Mouse (Mus musculus) neural tube, embryonic 12.5 days (tissue): ENCODE data around the gene Lonp2. TPM values are rescaled to one million over a fixed set of nuclear protein-coding genes. Genes with fewer than 3 reads are reported as not detected.

ENCODE experiments used
- ATAC-seq: fragments of 200-750 bp; cut with Nextera tagmentation; 2 replicates; pipeline ENCODE4 v1.8.0; 2017; ENCODE audit warnings: low read depth, mild to moderate bottlenecking, moderate TSS enrichment, moderate library complexity; ENCODE audit not compliant: low FRiP score
- H3K27ac ChIP-seq: fragments of 300-500 bp; sonication (generic); 2 replicates; pipeline ENCODE4 v1.5.1; 2016
- H3K27me3 ChIP-seq: fragments of 300-500 bp; sonication (generic); replicated peaks from 2 replicates; pipeline ENCODE4 v1.6.1; 2016; ENCODE audit warnings: mild to moderate bottlenecking
- H3K36me3 ChIP-seq: fragments of 300-500 bp; sonication (generic); 2 replicates; pipeline ENCODE4 v1.6.1; 2016; ENCODE audit warnings: mild to moderate bottlenecking
- H3K4me1 ChIP-seq: fragments of 300-500 bp; sonication (generic); 2 replicates; pipeline ENCODE4 v1.6.1; 2016
- H3K4me2 ChIP-seq: fragments of 300-500 bp; sonication (generic); replicated peaks from 2 replicates; pipeline ENCODE4 v1.6.1; 2016; ENCODE audit warnings: mild to moderate bottlenecking
- H3K4me3 ChIP-seq: fragments of 300-500 bp; sonication (generic); 2 replicates; pipeline ENCODE4 v1.5.1; 2016
- H3K9ac ChIP-seq: fragments of 300-500 bp; sonication (generic); 2 replicates; pipeline ENCODE4 v1.6.1; 2016; ENCODE audit warnings: mild to moderate bottlenecking
- H3K9me3 ChIP-seq: fragments of 300-500 bp; sonication (generic); 2 replicates; pipeline ENCODE4 v1.6.1; 2016; ENCODE audit warnings: mild to moderate bottlenecking
- WGBS: fragments of 180-500 bp; shearing (Covaris S2); methylation state at CpG from one replicate; pipeline ENCODE4 v1.1.7; 2016; 5-methylcytosine and 5-hydroxymethylcytosine counted together
- polyA plus RNA-seq: library from polyadenylated mRNA; unstranded; fragments of >200 nt; fragmentation: Nextera tagmentation; extraction: Ambion mirVana; gene quantifications from 2 replicates; pipeline ENCODE4 v1.2.1, GENCODE M21; 2016

Lonp2 gene
- polyA plus RNA-seq, 1 experiment from 2014 or later: 93.1 TPM

GRCm38 (mm10) chr8:86594159-86594796, 29.6 kb upstream of the Lonp2 start:
- H3K4me2 ChIP-seq: no peak overlapping the region
- no peaks in the 10 kb centered on the region for H3K36me3 ChIP-seq
- no peaks in the 10 kb centered on the region for H3K9me3 ChIP-seq
- H3K4me1 ChIP-seq: no peaks in the 10 kb centered on the region
- WGBS: 83% methylated on average over 3 of the region's 3 CpGs
- no peak overlapping the region for H3K4me3 ChIP-seq
- no peak overlapping the region for H3K27ac ChIP-seq
- no peak for ATAC-seq
- no peaks in the 10 kb centered on the region; the same call in 1 of the 2 replicates for H3K27me3 ChIP-seq
- H3K9ac ChIP-seq: no peak overlapping the region

GRCm38 (mm10) chr8:86595671-86596070, 28.2 kb upstream of the Lonp2 start:
- WGBS: 86% methylated on average over 5 of the region's 5 CpGs
- no peak overlapping the region for H3K4me2 ChIP-seq
- no peak overlapping the region for H3K4me3 ChIP-seq

GRCm38 (mm10) chr8:86597681-86598080, 26.2 kb upstream of the Lonp2 start:
- WGBS: 90% methylated on average over 7 of the region's 7 CpGs
- H3K4me1 ChIP-seq: no peaks in the 10 kb centered on the region

More at GRCm38 (mm10) chr8:86595671-86596070, 28.2 kb upstream of the Lonp2 start:
- no peaks in the 10 kb centered on the region for H3K4me1 ChIP-seq
- no peaks in the 10 kb centered on the region for H3K36me3 ChIP-seq
- ATAC-seq: no peak
- H3K27ac ChIP-seq: no peak overlapping the region
- H3K27me3 ChIP-seq: no peaks in the 10 kb centered on the region; the same call in 1 of the 2 replicates
- no peaks in the 10 kb centered on the region for H3K9me3 ChIP-seq
- H3K9ac ChIP-seq: no peak overlapping the region

GRCm38 (mm10) chr8:86599299-86599698, 24.5 kb upstream of the Lonp2 start:
- no peaks in the 10 kb centered on the region for H3K36me3 ChIP-seq
- no peaks in the 10 kb centered on the region; the same call in 1 of the 2 replicates for H3K27me3 ChIP-seq
- no peaks in the 10 kb centered on the region for H3K9me3 ChIP-seq
- H3K4me2 ChIP-seq: no peak overlapping the region
- H3K27ac ChIP-seq: no peak overlapping the region
- ATAC-seq: no peak
- no peaks in the 10 kb centered on the region for H3K4me1 ChIP-seq
- no peak overlapping the region for H3K4me3 ChIP-seq
- 91% methylated on average over 6 of the region's 6 CpGs for WGBS
- no peak overlapping the region for H3K9ac ChIP-seq

More at GRCm38 (mm10) chr8:86597681-86598080, 26.2 kb upstream of the Lonp2 start:
- no peak for ATAC-seq
- Histone ChIP-seq H3K27me3 (no peaks in the 10 kb centered on the region; the same call in 1 of the 2 replicates), H3K4me3 (no peak overlapping the region), H3K36me3 (no peaks in the 10 kb centered on the region), H3K4me2 (no peak overlapping the region), H3K9ac (no peak overlapping the region), H3K27ac (no peak overlapping the region), H3K9me3 (no peaks in the 10 kb centered on the region)

- no peak overlapping the region for H3K9ac ChIP-seq
- H3K27me3 ChIP-seq: no peaks in the 10 kb centered on the region; the same call in 1 of the 2 replicates
- no peak overlapping the region for H3K4me2 ChIP-seq
- H3K4me1 ChIP-seq: no peaks in the 10 kb centered on the region
- H3K4me3 ChIP-seq: no peak overlapping the region
- no peaks in the 10 kb centered on the region for H3K9me3 ChIP-seq
- H3K36me3 ChIP-seq: no peaks in the 10 kb centered on the region
- H3K27ac ChIP-seq: no peak overlapping the region
- 84% methylated on average over 3 of the region's 3 CpGs for WGBS
- ATAC-seq: no peak
These were observed 23.5 kb upstream of the Lonp2 start for GRCm38 (mm10) chr8:86600311-86600710.

GRCm38 (mm10) chr8:86603174-86603573, 20.7 kb upstream of the Lonp2 start:
- H3K27ac ChIP-seq: no peak overlapping the region
- H3K36me3 ChIP-seq: no peaks in the 10 kb centered on the region
- no peak for ATAC-seq
- no peak overlapping the region for H3K4me3 ChIP-seq
- no peak overlapping the region for H3K9ac ChIP-seq
- H3K4me2 ChIP-seq: no peak overlapping the region
- no peaks in the 10 kb centered on the region for H3K9me3 ChIP-seq
- H3K27me3 ChIP-seq: no peaks in the 10 kb centered on the region
- 65% methylated on average over 2 of the region's 2 CpGs for WGBS
- H3K4me1 ChIP-seq: no peaks in the 10 kb centered on the region

GRCm38 (mm10) chr8:86604676-86605075, 19.2 kb upstream of the Lonp2 start:
- WGBS: 87% methylated on average over 3 of the region's 3 CpGs
- Histone ChIP-seq H3K4me2 (no peak overlapping the region), H3K27ac (no peak overlapping the region), H3K9me3 (no peaks in the 10 kb centered on the region), H3K4me1 (no peaks in the 10 kb centered on the region), H3K9ac (no peak overlapping the region), H3K27me3 (no peaks in the 10 kb centered on the region), H3K36me3 (no peaks in the 10 kb centered on the region), H3K4me3 (no peak overlapping the region)
- ATAC-seq: no peak

- Histone ChIP-seq H3K36me3 (no peaks in the 10 kb centered on the region), H3K4me1 (no peaks in the 10 kb centered on the region), H3K4me2 (no peak overlapping the region), H3K27me3 (no peaks in the 10 kb centered on the region), H3K4me3 (no peak overlapping the region), H3K27ac (no peak overlapping the region), H3K9ac (no peak overlapping the region), H3K9me3 (no peaks in the 10 kb centered on the region)
- ATAC-seq: no peak
- 89% methylated on average over 2 of the region's 2 CpGs for WGBS
These were observed 10.0 kb upstream of the Lonp2 start for GRCm38 (mm10) chr8:86613798-86614197.

- no peaks in the 10 kb centered on the region for H3K4me1 ChIP-seq
- no peak overlapping the region for H3K27ac ChIP-seq
- H3K27me3 ChIP-seq: no peaks in the 10 kb centered on the region
- H3K4me3 ChIP-seq: no peak overlapping the region
- H3K4me2 ChIP-seq: no peak overlapping the region
- WGBS: 89% methylated on average over 6 of the region's 6 CpGs
- ATAC-seq: no peak
- no peak overlapping the region for H3K9ac ChIP-seq
- no peaks in the 10 kb centered on the region for H3K9me3 ChIP-seq
- H3K36me3 ChIP-seq: no peaks in the 10 kb centered on the region
These were observed 8.6 kb upstream of the Lonp2 start for GRCm38 (mm10) chr8:86615095-86615769.

GRCm38 (mm10) chr8:86617759-86618387, 6.0 kb upstream of the Lonp2 start:
- 74% methylated on average over 7 of the region's 7 CpGs for WGBS

GRCm38 (mm10) chr8:86623551-86623910, 312 bp upstream of the Lonp2 start:
- peak overlapping the region; percentile 87 for H3K4me2 ChIP-seq
- 3% methylated on average over 14 of the region's 14 CpGs for WGBS
- no peak overlapping the region; the same call in 1 of the 2 replicates for H3K27ac ChIP-seq
- H3K9ac ChIP-seq: peak overlapping the region; percentile 77
- ATAC-seq: no peak
- peaks cover 8% of the 10 kb centered on the region for H3K4me1 ChIP-seq
- H3K36me3 ChIP-seq: no peaks in the 10 kb centered on the region
- no peaks in the 10 kb centered on the region for H3K27me3 ChIP-seq
- no peaks in the 10 kb centered on the region for H3K9me3 ChIP-seq
- H3K4me3 ChIP-seq: peak overlapping the region; percentile 74

More at GRCm38 (mm10) chr8:86617759-86618387, 6.0 kb upstream of the Lonp2 start:
- Histone ChIP-seq H3K4me3 (no peak overlapping the region), H3K36me3 (no peaks in the 10 kb centered on the region), H3K9ac (no peak overlapping the region), H3K4me1 (no peaks in the 10 kb centered on the region), H3K9me3 (no peaks in the 10 kb centered on the region), H3K27ac (no peak overlapping the region), H3K4me2 (no peak overlapping the region), H3K27me3 (no peaks in the 10 kb centered on the region)
- no peak for ATAC-seq

- no peak for ATAC-seq
- peak overlapping the region; percentile 74 for H3K4me3 ChIP-seq
- peaks cover 8% of the 10 kb centered on the region for H3K4me1 ChIP-seq
- WGBS: 58% methylated on average over 7 of the region's 7 CpGs
- no peaks in the 10 kb centered on the region for H3K27me3 ChIP-seq
- no peaks in the 10 kb centered on the region for H3K36me3 ChIP-seq
- no peak overlapping the region for H3K27ac ChIP-seq
- H3K9ac ChIP-seq: peak overlapping the region; percentile 77; the same call in 1 of the 2 replicates
- peak overlapping the region; percentile 87 for H3K4me2 ChIP-seq
- H3K9me3 ChIP-seq: no peaks in the 10 kb centered on the region
These were observed 1.1 kb downstream of the Lonp2 start for GRCm38 (mm10) chr8:86624915-86625314.
